Mouse (Mus musculus): ENCODE results near the gene Tmem63c. TPM values are rescaled to one million over a fixed set of nuclear protein-coding genes. Genes with fewer than 3 reads are reported as not detected.

Tmem63c gene
- total and polyA plus RNA-seq, 3 experiments: 0.04 TPM; not detected in 2

DNA sequence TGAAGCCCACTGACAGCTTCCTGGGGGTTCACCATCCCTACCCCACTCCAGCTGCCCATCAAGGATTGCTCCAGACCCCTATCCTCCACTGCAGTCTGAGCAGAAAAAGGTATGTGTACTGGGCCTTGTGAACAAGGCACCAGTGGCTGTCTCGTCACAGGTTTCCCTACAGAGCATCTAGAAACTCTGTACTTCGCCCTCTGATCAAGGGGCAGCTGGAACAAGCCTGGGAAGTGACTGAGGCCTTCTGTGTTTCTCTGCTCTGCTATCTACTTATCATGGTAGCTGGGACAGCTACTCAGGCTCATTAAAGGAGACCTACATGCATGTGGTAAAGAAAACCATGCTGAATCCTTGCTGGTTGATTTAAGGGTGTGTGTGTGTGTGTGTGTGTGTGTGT is 68.6 kb downstream of the Tmem63c start:
- H3K9me3 ChIP-seq (replicated peaks; ENCODE audit: insufficient read depth, low read length): no peaks in the 10 kb centered on the region
- no peak overlapping the region for H3K9ac ChIP-seq (ENCODE audit: control insufficient read depth, low read depth, low read length, poor library complexity, severe bottlenecking)
- H3K4me3 ChIP-seq (ENCODE audit: control insufficient read depth in 1 of 2, insufficient read depth in 1 of 2, low read depth in 2 of 2, low read length in 2 of 2): no peak overlapping the region
- TF ChIP-seq ZMIZ1 (IDR thresholded peaks at IDR 0.05; ENCODE audit: low read depth, low read length): no peak
- no peak for TF ChIP-seq MAFK (IDR thresholded peaks at IDR 0.05; ENCODE audit: borderline replicate concordance, low read depth, low read length)
- TF ChIP-seq ELF1 (IDR thresholded peaks at IDR 0.05; ENCODE audit: low read depth, low read length): no peak
- no peak for TF ChIP-seq MXI1 (IDR thresholded peaks at IDR 0.05; ENCODE audit: low read depth, low read length)
- TF ChIP-seq CHD1 (IDR thresholded peaks at IDR 0.05; ENCODE audit: low read depth, low read length): no peak
- no peak for TF ChIP-seq GABPA (IDR thresholded peaks at IDR 0.05; ENCODE audit: low read depth, low read length)
- no peak for TF ChIP-seq POLR2A (IDR thresholded peaks at IDR 0.05; ENCODE audit: control insufficient read depth in 1 of 2, insufficient read depth in 1 of 2, low read depth in 1 of 2, low read length in 2 of 2, poor library complexity in 1 of 2)
- no peak for TF ChIP-seq TAL1 (IDR thresholded peaks at IDR 0.05; ENCODE audit: low read length)
- TF ChIP-seq POLR2AphosphoS2 (IDR thresholded peaks at IDR 0.05; ENCODE audit: low read length): no peak
- no peak for TF ChIP-seq ZNF384 (IDR thresholded peaks at IDR 0.05; ENCODE audit: low read depth, low read length)
- no peak for TF ChIP-seq USF1 (IDR thresholded peaks at IDR 0.05; ENCODE audit: low read depth, low read length)
- no peak for TF ChIP-seq TBP (IDR thresholded peaks at IDR 0.05; ENCODE audit: low read depth, low read length)
- TF ChIP-seq HCFC1 (IDR thresholded peaks at IDR 0.05; ENCODE audit: low read depth, low read length): no peak
- TF ChIP-seq MEF2A (IDR thresholded peaks at IDR 0.05; ENCODE audit: extremely low read depth, insufficient replicate concordance, low read depth, low read length, poor library complexity, severe bottlenecking): no peak
- no peak for TF ChIP-seq RAD21 (IDR thresholded peaks at IDR 0.05; ENCODE audit: low read depth, low read length)
- peaks cover 0 to 7% of the 10 kb centered on the region in 2 experiments; a peak in 2 of 4 replicates for H3K4me1 ChIP-seq (ENCODE audit: control insufficient read depth in 1 of 2, insufficient read depth in 2 of 2, low read length in 2 of 2)
- H3K27me3 ChIP-seq (ENCODE audit: control insufficient read depth in 1 of 2, insufficient read depth in 2 of 2, low read length in 2 of 2): 0 out of 4 replicates have a peak, but pooled peaks cover 0 to 3% of the 10 kb centered on the region in 2 experiments
- H3K79me2 ChIP-seq (ENCODE audit: control insufficient read depth, insufficient read depth, low read length, poor library complexity): no peaks in the 10 kb centered on the region
- H3K27ac ChIP-seq (ENCODE audit: control insufficient read depth, low read depth, low read length): no peak overlapping the region
- no peaks in the 10 kb centered on the region for H3K36me3 ChIP-seq (ENCODE audit: control insufficient read depth in 1 of 2, insufficient read depth in 2 of 2, low read length in 2 of 2)
- DNase-seq (ENCODE audit: low read depth, low spot score): no peak

- no peak for TF ChIP-seq ZNF384 (IDR thresholded peaks at IDR 0.05; ENCODE audit: low read depth, low read length)
- TF ChIP-seq MAX (IDR thresholded peaks at IDR 0.05; ENCODE audit: low read length): no peak
- TF ChIP-seq CHD2 (IDR thresholded peaks at IDR 0.05; ENCODE audit: low read length): no peak
- no peak for TF ChIP-seq SIN3A (IDR thresholded peaks at IDR 0.05; ENCODE audit: low read length)
- TF ChIP-seq CHD1 (IDR thresholded peaks at IDR 0.05; ENCODE audit: low read depth, low read length): no peak
- TF ChIP-seq USF2 (IDR thresholded peaks at IDR 0.05; ENCODE audit: borderline replicate concordance in 1 of 2, insufficient read depth in 1 of 2, low read depth in 1 of 2, low read length in 2 of 2): no peak
- TF ChIP-seq EP300 (IDR thresholded peaks at IDR 0.05; ENCODE audit: low read depth in 1 of 2, low read length in 2 of 2): no peak
- no peak for TF ChIP-seq E2F4 (IDR thresholded peaks at IDR 0.05; ENCODE audit: borderline replicate concordance, low read depth, low read length)
- no peak for TF ChIP-seq POLR2AphosphoS2 (IDR thresholded peaks at IDR 0.05; ENCODE audit: low read length)
- TF ChIP-seq POLR2A (IDR thresholded peaks at IDR 0.05; ENCODE audit: control insufficient read depth in 1 of 2, insufficient read depth in 1 of 2, low read depth in 1 of 2, low read length in 2 of 2, poor library complexity in 1 of 2): no peak
- TF ChIP-seq SMC3 (IDR thresholded peaks at IDR 0.05; ENCODE audit: low read depth, low read length): no peak
- no peak for TF ChIP-seq TAL1 (IDR thresholded peaks at IDR 0.05; ENCODE audit: low read length)
- TF ChIP-seq HCFC1 (IDR thresholded peaks at IDR 0.05; ENCODE audit: low read depth, low read length): no peak
- no peak for TF ChIP-seq MYB (IDR thresholded peaks at IDR 0.05; ENCODE audit: low read depth, low read length)
- no peak for TF ChIP-seq NRF1 (IDR thresholded peaks at IDR 0.05; ENCODE audit: insufficient read depth, low read depth, low read length, poor library complexity, severe bottlenecking)
- no peak for TF ChIP-seq JUND (IDR thresholded peaks at IDR 0.05; ENCODE audit: low read depth, low read length)
- no peak for TF ChIP-seq TCF12 (IDR thresholded peaks at IDR 0.05; ENCODE audit: low read depth, low read length)
- no peak for TF ChIP-seq MYC (IDR thresholded peaks at IDR 0.05; ENCODE audit: low read depth, low read length)
- TF ChIP-seq MXI1 (IDR thresholded peaks at IDR 0.05; ENCODE audit: low read depth, low read length): no peak
- no peak for TF ChIP-seq POLR2AphosphoS5 (IDR thresholded peaks at IDR 0.05; ENCODE audit: borderline replicate concordance, low read depth, low read length)
- no peaks in the 10 kb centered on the region for H3K9me3 ChIP-seq (replicated peaks; ENCODE audit: insufficient read depth, low read length)
These were observed 70.8 kb downstream of the Tmem63c start for GRCm38 (mm10) chr12:87091916-87092315.

More at GRCm38 (mm10) chr12:87091916-87092315, 70.8 kb downstream of the Tmem63c start:
- Histone ChIP-seq H3K79me2 (ENCODE audit: control insufficient read depth, insufficient read depth, low read length, poor library complexity) (no peaks in the 10 kb centered on the region), H3K9ac (ENCODE audit: control insufficient read depth, low read depth, low read length, poor library complexity, severe bottlenecking) (no peak overlapping the region), H3K36me3 (ENCODE audit: control insufficient read depth in 1 of 2, insufficient read depth in 2 of 2, low read length in 2 of 2) (no peaks in the 10 kb centered on the region), H3K4me1 (ENCODE audit: control insufficient read depth in 1 of 2, insufficient read depth in 2 of 2, low read length in 2 of 2) (peaks cover 0 to 7% of the 10 kb centered on the region in 2 experiments; a peak in 2 of 4 replicates), H3K27me3 (ENCODE audit: control insufficient read depth in 1 of 2, insufficient read depth in 2 of 2, low read length in 2 of 2) (peaks cover 1 to 2% of the 10 kb centered on the region in 2 experiments; a peak in 2 of 4 replicates), H3K4me3 (ENCODE audit: control insufficient read depth in 1 of 2, insufficient read depth in 1 of 2, low read depth in 2 of 2, low read length in 2 of 2) (no peak overlapping the region), H3K27ac (ENCODE audit: control insufficient read depth, low read depth, low read length) (no peak overlapping the region)
- peak; percentile 50 for DNase-seq (ENCODE audit: low read depth, low spot score)

All from MEL (cell line).